Mouse (Mus musculus): ENCODE data around the gene Ndel1. TPM values are rescaled to one million over a fixed set of nuclear protein-coding genes. Genes with fewer than 3 reads are reported as not detected.
A peak's percentile ranks its signal among the peaks of the same experiment; 100 is the strongest.

The Ndel1 gene
- polyA plus RNA-seq, 1 experiment from 2014 or later: 108 TPM

GRCm38 (mm10) chr11:68819226-68819805 is 52.3 kb downstream of the Ndel1 start:
- H3K27ac ChIP-seq (ENCODE audit: low read length): no peak overlapping the region
- no peaks in the 10 kb centered on the region for H3K4me1 ChIP-seq (ENCODE audit: control insufficient read depth, insufficient read depth, low read length)
- 94% methylated on average over 14 of the region's 14 CpGs for WGBS
- peaks cover 51% of the 10 kb centered on the region for H3K36me3 ChIP-seq (ENCODE audit: control insufficient read depth, insufficient read depth, low read length)
- H3K4me3 ChIP-seq (ENCODE audit: low read depth, low read length): no peak overlapping the region
- ATAC-seq: no peak
- no peak overlapping the region for H3K9ac ChIP-seq (ENCODE audit: low read depth, low read length)
- H3K9me3 ChIP-seq (replicated peaks; ENCODE audit: control insufficient read depth, low read length, poor library complexity, severe bottlenecking): no peaks in the 10 kb centered on the region
- H3K4me2 ChIP-seq (ENCODE audit: low read length): no peak overlapping the region
- no peaks in the 10 kb centered on the region for H3K27me3 ChIP-seq (ENCODE audit: control insufficient read depth, insufficient read depth, low read depth, low read length)

DNA sequence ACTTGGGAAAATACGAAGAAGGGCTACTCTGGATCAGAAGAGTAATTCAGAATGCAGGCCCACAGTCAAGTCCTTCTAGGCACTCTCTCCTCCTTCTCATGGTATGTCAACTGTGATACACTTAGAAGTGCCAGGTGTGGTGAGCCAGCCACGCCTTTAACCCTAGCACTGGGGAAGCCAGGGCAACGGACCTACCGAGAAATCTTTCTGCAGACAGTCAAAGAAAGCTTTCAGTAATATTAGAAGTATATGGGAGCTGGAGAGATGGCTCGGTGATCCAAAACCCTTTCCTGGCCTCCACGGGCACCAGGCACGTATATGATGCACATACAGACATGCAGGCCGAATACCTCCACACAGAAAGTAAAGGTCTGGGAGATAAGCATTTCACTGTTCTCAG is 53.2 kb downstream of the Ndel1 start:
- ATAC-seq: no peak
- Histone ChIP-seq H3K9ac (ENCODE audit: low read depth, low read length) (no peak overlapping the region), H3K27ac (ENCODE audit: low read length) (no peak overlapping the region), H3K4me2 (ENCODE audit: low read length) (no peak overlapping the region), H3K27me3 (ENCODE audit: control insufficient read depth, insufficient read depth, low read depth, low read length) (no peaks in the 10 kb centered on the region), H3K36me3 (ENCODE audit: control insufficient read depth, insufficient read depth, low read length) (peaks cover 56% of the 10 kb centered on the region), H3K4me1 (ENCODE audit: control insufficient read depth, insufficient read depth, low read length) (no peaks in the 10 kb centered on the region), H3K4me3 (ENCODE audit: low read depth, low read length) (no peak overlapping the region), H3K9me3 (replicated peaks; ENCODE audit: control insufficient read depth, low read length, poor library complexity, severe bottlenecking) (no peaks in the 10 kb centered on the region)
- WGBS: 92% methylated on average over 8 of the region's 8 CpGs

DNA sequence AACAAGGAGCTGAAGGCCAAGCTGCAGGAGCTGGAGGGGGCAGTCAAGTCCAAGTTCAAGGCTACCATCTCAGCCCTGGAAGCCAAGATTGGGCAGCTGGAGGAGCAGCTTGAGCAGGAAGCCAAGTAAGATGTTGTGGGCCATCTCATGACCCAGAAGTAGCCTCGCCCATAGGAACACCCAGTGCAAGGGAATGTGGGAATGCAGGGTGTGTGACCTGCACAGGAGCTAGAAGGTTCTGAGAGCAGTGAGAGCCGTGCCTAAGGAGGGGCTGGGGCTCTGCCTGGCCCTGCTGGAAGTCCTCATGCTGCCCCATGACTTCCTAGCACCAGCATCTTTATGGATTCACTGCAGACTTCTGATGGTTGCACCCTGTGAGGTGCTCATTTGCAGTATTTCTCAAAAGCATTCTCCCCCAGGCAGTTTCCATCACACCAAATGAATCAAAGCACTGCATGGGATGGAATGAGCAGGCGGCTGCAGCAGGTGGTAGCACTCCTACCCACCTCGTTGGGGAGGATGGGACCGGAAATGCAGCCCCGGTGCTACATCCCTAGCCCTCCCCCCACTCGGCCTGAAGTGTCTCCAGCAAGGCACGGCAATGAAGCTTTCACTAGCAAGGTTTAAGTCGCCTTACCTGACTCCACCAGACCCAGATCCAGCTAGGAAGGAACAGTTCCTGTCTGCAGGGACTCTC is 59.6 kb downstream of the Ndel1 start:
- WGBS: 93% methylated on average over 9 of the region's 9 CpGs
- Histone ChIP-seq H3K9ac (ENCODE audit: low read depth, low read length) (no peak overlapping the region), H3K9me3 (replicated peaks; ENCODE audit: control insufficient read depth, low read length, poor library complexity, severe bottlenecking) (no peaks in the 10 kb centered on the region), H3K27ac (ENCODE audit: low read length) (no peak overlapping the region), H3K4me3 (ENCODE audit: low read depth, low read length) (no peak overlapping the region), H3K27me3 (ENCODE audit: control insufficient read depth, insufficient read depth, low read depth, low read length) (no peaks in the 10 kb centered on the region), H3K4me2 (ENCODE audit: low read length) (no peak overlapping the region), H3K36me3 (ENCODE audit: control insufficient read depth, insufficient read depth, low read length) (peaks cover 68% of the 10 kb centered on the region), H3K4me1 (ENCODE audit: control insufficient read depth, insufficient read depth, low read length) (no peaks in the 10 kb centered on the region)
- ATAC-seq: no peak

DNA sequence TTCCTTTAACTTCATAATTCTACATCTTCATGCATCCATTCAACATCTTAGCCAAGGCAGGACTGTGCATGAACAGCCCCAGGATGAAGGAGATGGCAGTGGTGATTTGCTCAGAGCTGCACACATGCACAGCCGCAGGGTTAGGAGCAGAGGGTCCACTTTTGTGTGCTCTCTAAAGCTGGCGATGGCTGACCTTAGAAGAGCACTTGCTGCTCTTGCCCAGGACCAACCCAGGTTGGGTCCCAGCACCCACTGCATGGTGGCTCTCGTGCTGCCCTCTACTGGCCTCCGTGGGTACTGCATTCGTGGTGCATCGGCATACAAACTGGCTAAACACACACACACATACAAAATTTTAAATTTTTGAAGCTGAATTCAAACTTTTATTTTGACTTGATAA is 63.9 kb downstream of the Ndel1 start:
- Histone ChIP-seq H3K9ac (ENCODE audit: low read depth, low read length) (no peak overlapping the region), H3K36me3 (ENCODE audit: control insufficient read depth, insufficient read depth, low read length) (peaks cover 79% of the 10 kb centered on the region), H3K4me1 (ENCODE audit: control insufficient read depth, insufficient read depth, low read length) (no peaks in the 10 kb centered on the region), H3K27ac (ENCODE audit: low read length) (no peak overlapping the region), H3K9me3 (replicated peaks; ENCODE audit: control insufficient read depth, low read length, poor library complexity, severe bottlenecking) (no peaks in the 10 kb centered on the region), H3K4me3 (ENCODE audit: low read depth, low read length) (no peak overlapping the region), H3K27me3 (ENCODE audit: control insufficient read depth, insufficient read depth, low read depth, low read length) (no peaks in the 10 kb centered on the region), H3K4me2 (ENCODE audit: low read length) (no peak overlapping the region)
- peak; percentile 54 for ATAC-seq
- 45% methylated on average over 6 of the region's 6 CpGs for WGBS

DNA sequence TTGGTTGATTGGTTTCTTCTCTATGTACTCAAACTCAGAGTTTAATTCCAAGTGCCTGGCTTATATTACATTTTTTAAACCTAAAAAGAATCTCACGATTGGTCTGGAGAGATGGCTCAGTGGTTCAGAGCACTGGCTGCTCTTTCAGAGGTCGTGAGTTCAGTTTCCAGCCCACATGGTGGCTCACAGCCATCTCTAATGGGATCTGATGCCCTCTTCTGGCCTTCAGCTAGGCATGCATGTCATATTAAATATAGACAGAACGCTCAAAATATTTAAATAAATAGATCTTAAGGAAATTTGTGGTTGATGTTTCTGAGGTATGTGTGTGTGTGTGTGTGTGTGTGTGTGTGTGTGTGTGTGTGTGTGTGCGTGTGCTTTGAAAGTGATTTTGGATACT is 66.5 kb downstream of the Ndel1 start:
- WGBS: 69% methylated on average over 4 of the region's 4 CpGs
- no peak for ATAC-seq
- H3K4me3 ChIP-seq (ENCODE audit: low read depth, low read length): no peak overlapping the region
- H3K9ac ChIP-seq (ENCODE audit: low read depth, low read length): no peak overlapping the region
- no peaks in the 10 kb centered on the region for H3K27me3 ChIP-seq (ENCODE audit: control insufficient read depth, insufficient read depth, low read depth, low read length)
- no peak overlapping the region for H3K27ac ChIP-seq (ENCODE audit: low read length)
- no peaks in the 10 kb centered on the region for H3K4me1 ChIP-seq (ENCODE audit: control insufficient read depth, insufficient read depth, low read length)
- H3K9me3 ChIP-seq (replicated peaks; ENCODE audit: control insufficient read depth, low read length, poor library complexity, severe bottlenecking): no peaks in the 10 kb centered on the region
- H3K4me2 ChIP-seq (ENCODE audit: low read length): no peak overlapping the region
- H3K36me3 ChIP-seq (ENCODE audit: control insufficient read depth, insufficient read depth, low read length): peaks cover 85% of the 10 kb centered on the region

DNA sequence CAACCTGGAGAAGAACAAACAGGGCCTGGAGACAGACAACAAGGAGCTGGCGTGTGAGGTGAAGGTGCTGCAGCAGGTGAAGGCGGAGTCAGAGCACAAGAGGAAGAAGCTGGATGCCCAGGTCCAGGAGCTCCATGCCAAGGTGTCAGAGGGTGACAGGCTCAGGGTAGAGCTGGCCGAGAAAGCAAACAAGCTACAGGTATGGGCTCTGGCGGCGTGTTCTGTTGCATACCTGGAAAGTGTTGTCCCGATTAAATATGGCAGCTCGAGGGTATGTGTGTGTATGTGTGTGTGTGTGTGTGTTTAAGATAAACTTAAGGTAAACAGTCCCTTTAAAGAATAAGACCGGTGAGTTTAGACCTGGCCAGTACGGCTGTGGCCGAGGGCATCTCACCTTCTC is 73.4 kb downstream of the Ndel1 start:
- Histone ChIP-seq H3K9me3 (replicated peaks; ENCODE audit: control insufficient read depth, low read length, poor library complexity, severe bottlenecking) (no peaks in the 10 kb centered on the region), H3K27ac (ENCODE audit: low read length) (no peak overlapping the region), H3K4me2 (ENCODE audit: low read length) (no peak overlapping the region), H3K4me3 (ENCODE audit: low read depth, low read length) (no peak overlapping the region), H3K27me3 (ENCODE audit: control insufficient read depth, insufficient read depth, low read depth, low read length) (no peaks in the 10 kb centered on the region), H3K36me3 (ENCODE audit: control insufficient read depth, insufficient read depth, low read length) (peaks cover 78% of the 10 kb centered on the region), H3K4me1 (ENCODE audit: control insufficient read depth, insufficient read depth, low read length) (no peaks in the 10 kb centered on the region), H3K9ac (ENCODE audit: low read depth, low read length) (no peak overlapping the region)
- WGBS: over 99% methylated on average over 10 of the region's 10 CpGs
- no peak for ATAC-seq

- H3K4me2 ChIP-seq (ENCODE audit: low read length): no peak overlapping the region
- H3K9ac ChIP-seq (ENCODE audit: low read depth, low read length): no peak overlapping the region
- no peak for ATAC-seq
- no peaks in the 10 kb centered on the region for H3K27me3 ChIP-seq (ENCODE audit: control insufficient read depth, insufficient read depth, low read depth, low read length)
- peaks cover 71% of the 10 kb centered on the region for H3K36me3 ChIP-seq (ENCODE audit: control insufficient read depth, insufficient read depth, low read length)
- no peaks in the 10 kb centered on the region for H3K4me1 ChIP-seq (ENCODE audit: control insufficient read depth, insufficient read depth, low read length)
- no peaks in the 10 kb centered on the region for H3K9me3 ChIP-seq (replicated peaks; ENCODE audit: control insufficient read depth, low read length, poor library complexity, severe bottlenecking)
- H3K27ac ChIP-seq (ENCODE audit: low read length): no peak overlapping the region
- H3K4me3 ChIP-seq (ENCODE audit: low read depth, low read length): no peak overlapping the region
- 93% methylated on average over 9 of the region's 9 CpGs for WGBS
These were observed 79.9 kb downstream of the Ndel1 start for GRCm38 (mm10) chr11:68791794-68792193.

GRCm38 (mm10) chr11:68790720-68791119 is 80.9 kb downstream of the Ndel1 start:
- Histone ChIP-seq H3K27ac (ENCODE audit: low read length) (no peak overlapping the region), H3K4me1 (ENCODE audit: control insufficient read depth, insufficient read depth, low read length) (no peaks in the 10 kb centered on the region), H3K27me3 (ENCODE audit: control insufficient read depth, insufficient read depth, low read depth, low read length) (no peaks in the 10 kb centered on the region), H3K36me3 (ENCODE audit: control insufficient read depth, insufficient read depth, low read length) (peaks cover 74% of the 10 kb centered on the region), H3K4me3 (ENCODE audit: low read depth, low read length) (no peak overlapping the region), H3K9ac (ENCODE audit: low read depth, low read length) (no peak overlapping the region), H3K4me2 (ENCODE audit: low read length) (no peak overlapping the region), H3K9me3 (replicated peaks; ENCODE audit: control insufficient read depth, low read length, poor library complexity, severe bottlenecking) (no peaks in the 10 kb centered on the region)
- no peak for ATAC-seq
- WGBS: 86% methylated on average over 10 of the region's 10 CpGs

DNA sequence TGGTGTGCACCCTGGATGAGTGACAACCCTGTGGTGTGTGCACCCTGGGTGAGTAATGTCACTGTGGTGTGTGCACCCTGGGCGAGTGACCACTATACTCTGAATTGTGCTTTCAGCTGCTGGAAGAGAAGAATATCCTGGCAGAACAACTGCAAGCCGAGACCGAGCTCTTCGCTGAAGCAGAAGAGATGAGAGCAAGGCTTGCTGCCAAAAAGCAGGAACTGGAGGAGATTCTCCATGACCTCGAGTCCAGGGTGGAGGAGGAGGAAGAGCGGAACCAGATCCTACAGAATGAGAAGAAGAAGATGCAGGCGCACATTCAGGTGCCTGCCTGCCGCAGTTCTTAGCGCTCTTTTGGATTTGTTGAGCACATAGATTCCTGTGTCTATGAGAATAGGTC is 84.4 kb downstream of the Ndel1 start:
- H3K4me1 ChIP-seq (ENCODE audit: control insufficient read depth, insufficient read depth, low read length): no peaks in the 10 kb centered on the region
- WGBS: 89% methylated on average over 9 of the region's 9 CpGs
- peaks cover 61% of the 10 kb centered on the region for H3K36me3 ChIP-seq (ENCODE audit: control insufficient read depth, insufficient read depth, low read length)
- H3K9ac ChIP-seq (ENCODE audit: low read depth, low read length): no peak overlapping the region
- no peak overlapping the region for H3K4me3 ChIP-seq (ENCODE audit: low read depth, low read length)
- H3K4me2 ChIP-seq (ENCODE audit: low read length): no peak overlapping the region
- H3K27me3 ChIP-seq (ENCODE audit: control insufficient read depth, insufficient read depth, low read depth, low read length): no peaks in the 10 kb centered on the region
- ATAC-seq: no peak
- H3K9me3 ChIP-seq (replicated peaks; ENCODE audit: control insufficient read depth, low read length, poor library complexity, severe bottlenecking): no peaks in the 10 kb centered on the region
- H3K27ac ChIP-seq (ENCODE audit: low read length): no peak overlapping the region

All from midbrain, embryonic 16.5 days (tissue).